Mouse (Mus musculus): ENCODE measurements around the gene Opa1. TPM values are rescaled to one million over a fixed set of nuclear protein-coding genes. Genes with fewer than 3 reads are reported as not detected.

Gene Opa1
- polyA plus RNA-seq (2012; rRNA removed) = 7.9 and 8.4 TPM in 2 replicates

DNA sequence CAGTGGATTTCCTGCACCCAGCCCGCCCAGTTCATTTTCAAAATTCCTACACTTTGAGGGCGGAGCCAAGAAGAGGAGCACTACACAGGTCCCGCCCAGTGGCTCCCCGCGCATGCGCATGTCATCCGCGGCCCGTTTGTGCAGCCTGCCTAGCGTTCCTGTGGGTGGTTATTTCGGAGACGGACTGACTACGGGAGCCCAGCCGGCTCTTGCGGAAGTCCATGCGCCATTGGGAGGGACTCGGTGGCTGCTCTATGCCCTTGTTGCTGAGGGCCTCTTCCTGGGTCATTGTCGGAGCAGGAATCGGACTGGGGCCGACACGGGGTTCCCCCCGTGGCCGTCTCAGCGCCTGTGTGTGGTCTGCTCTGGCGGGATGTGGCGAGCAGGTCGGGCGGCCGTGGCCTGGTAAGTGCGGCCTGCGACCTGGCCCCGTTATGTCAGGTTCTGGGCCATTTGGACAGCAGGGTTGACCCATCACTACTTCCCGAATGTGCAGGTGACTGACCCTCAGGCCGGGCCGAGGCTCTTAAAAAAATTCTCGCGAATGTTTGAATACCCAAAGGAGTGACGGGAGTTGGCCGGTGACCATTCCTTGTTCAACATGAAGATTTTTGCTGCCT is at the start of gene Opa1:
TSS of gene Opa1 (plus strand) at position 168 of the 620 bp plus-strand sequence.

DNA sequence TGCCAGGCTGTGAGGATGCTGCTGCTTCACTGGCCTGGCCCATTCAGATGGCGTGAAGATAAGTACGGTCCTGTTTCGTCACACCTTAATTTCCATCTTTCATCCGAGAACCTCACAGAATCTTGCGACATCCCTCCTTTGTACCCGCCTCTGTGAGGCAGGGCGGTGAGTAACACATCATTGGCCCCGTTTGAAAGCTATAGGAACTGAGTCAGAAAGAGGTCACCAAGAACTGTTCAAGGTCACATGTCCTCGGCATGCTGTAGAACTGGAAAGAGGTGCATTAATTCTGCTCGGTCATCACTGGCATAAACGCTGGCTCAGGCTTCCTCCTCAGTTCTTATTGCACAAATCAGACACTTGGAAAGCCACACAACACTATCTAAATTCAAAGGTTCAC is 34.3 kb upstream of the Opa1 start, which contains the start of gene Atp13a4:
TSS of gene Atp13a4 (minus strand) at position 36 of the 400 bp plus-strand sequence.

Other genes starting within 250 kb of the Opa1 start
- not detected in 2 replicates for gene Atp13a5, start 200.6 kb upstream of the Opa1 start, polyA plus RNA-seq (2012; rRNA removed)
- gene Atp13a4, start 34.5 kb upstream of the Opa1 start, polyA plus RNA-seq (2012; rRNA removed) = 0.20 and 0.22 TPM in 2 replicates